Mouse (Mus musculus) MEL (cell line): ENCODE results near the gene Ezh1. TPM values are rescaled to one million over a fixed set of nuclear protein-coding genes. Genes with fewer than 3 reads are reported as not detected.
"Not testable (repeated sequence)": the region's sequence is repeated elsewhere in the genome, so short reads cannot be mapped to it uniquely, and the experiment has no call there.

ENCODE experiments used
- DNase-seq: peaks from one replicate; pipeline ENCODE4 v3.0.0; 2011; ENCODE audit warnings: low read depth, low spot score
- H3K27ac ChIP-seq: 2 replicates; pipeline ENCODE4 v1.5.1; 2012; ENCODE audit warnings: low read depth, mild to moderate bottlenecking, control low read depth, low read length, moderate library complexity; ENCODE audit not compliant: control insufficient read depth
- H3K27me3 ChIP-seq, 2 experiments: fragments of 150-350 bp in 1 of 2; sonication (generic) in 1 of 2; 2 replicates each; pipeline ENCODE4 v1.6.1; 2012; ENCODE audit warnings: low read length in 2 of 2, mild to moderate bottlenecking in 2 of 2, improper control_type of control experiment in 1 of 2, moderate library complexity in 1 of 2; ENCODE audit not compliant: insufficient read depth in 2 of 2, control insufficient read depth in 1 of 2
- H3K36me3 ChIP-seq, 2 experiments: 2 replicates each; pipeline ENCODE4 v1.6.1; 2012 to 2014; ENCODE audit warnings: low read length in 2 of 2, improper control_type of control experiment in 1 of 2, inconsistent platforms in 1 of 2, mild to moderate bottlenecking in 1 of 2; ENCODE audit not compliant: insufficient read depth in 2 of 2, control insufficient read depth in 1 of 2
- H3K4me1 ChIP-seq, 2 experiments: fragments of 150-350 bp in 1 of 2; sonication (generic) in 1 of 2; 2 replicates each; pipeline ENCODE4 v1.6.1; 2012; ENCODE audit warnings: low read length in 2 of 2, improper control_type of control experiment in 1 of 2, mild to moderate bottlenecking in 1 of 2; ENCODE audit not compliant: insufficient read depth in 2 of 2, control insufficient read depth in 1 of 2
- H3K4me3 ChIP-seq, 2 experiments: fragments of 150-350 bp in 1 of 2; sonication (generic) in 1 of 2; 2 replicates each; pipeline ENCODE4 v1.5.1; 2012; ENCODE audit warnings: low read depth in 2 of 2, low read length in 2 of 2, mild to moderate bottlenecking in 2 of 2, moderate library complexity in 2 of 2, control low read depth in 1 of 2, improper control_type of control experiment in 1 of 2; ENCODE audit not compliant: control insufficient read depth in 1 of 2, insufficient read depth in 1 of 2
- H3K79me2 ChIP-seq: 2 replicates; pipeline ENCODE4 v1.6.1; 2012; ENCODE audit warnings: mild to moderate bottlenecking, low read length, moderate library complexity; ENCODE audit not compliant: control insufficient read depth, poor library complexity, insufficient read depth
- H3K9ac ChIP-seq: 2 replicates; pipeline ENCODE4 v1.6.1; 2012; ENCODE audit warnings: low read depth, mild to moderate bottlenecking, control low read depth, low read length, moderate library complexity; ENCODE audit not compliant: control insufficient read depth, poor library complexity, severe bottlenecking
- H3K9me3 ChIP-seq: fragments of 150-350 bp; sonication (generic); replicated peaks from 2 replicates; pipeline ENCODE4 v1.6.1; 2012; ENCODE audit warnings: mild to moderate bottlenecking, low read length, improper control_type of control experiment, moderate library complexity; ENCODE audit not compliant: insufficient read depth
- BHLHE40 ChIP-seq: IDR thresholded peaks from 2 replicates; pipeline ENCODE4 v1.6.1; 2012; ENCODE audit warnings: low read depth, mild to moderate bottlenecking, inconsistent platforms, low read length, improper control_type of control experiment, borderline replicate concordance
- CHD2 ChIP-seq: IDR thresholded peaks from 2 replicates; pipeline ENCODE4 v1.6.1; 2011; ENCODE audit warnings: low read length, improper control_type of control experiment
- CTCF ChIP-seq, 3 experiments: IDR thresholded peaks in 2 of 3; conservative IDR thresholded peaks in 1 of 3; 2 replicates each; pipeline ENCODE4 v1.5.1; 2011 to 2012; ENCODE audit warnings: low read length in 3 of 3, low read depth in 2 of 3, mild to moderate bottlenecking in 2 of 3, improper control_type of control experiment in 1 of 3, inconsistent platforms in 1 of 3, mixed read lengths in 1 of 3, moderate library complexity in 1 of 3; ENCODE audit not compliant: control insufficient read depth in 1 of 3, insufficient read depth in 1 of 3, poor library complexity in 1 of 3, severe bottlenecking in 1 of 3
- E2F4 ChIP-seq: IDR thresholded peaks from 2 replicates; pipeline ENCODE4 v1.6.1; 2011; ENCODE audit warnings: low read depth, low read length, improper control_type of control experiment, borderline replicate concordance
- ELF1 ChIP-seq: IDR thresholded peaks from 2 replicates; pipeline ENCODE4 v1.6.1; 2014; ENCODE audit warnings: low read depth, mild to moderate bottlenecking, inconsistent platforms, low read length, improper control_type of control experiment, moderate library complexity
- EP300 ChIP-seq, 2 experiments: IDR thresholded peaks; 2 replicates each; pipeline ENCODE4 v1.6.1; 2011; ENCODE audit warnings: improper control_type of control experiment in 2 of 2, low read length in 2 of 2, low read depth in 1 of 2, mild to moderate bottlenecking in 1 of 2
- ETS1 ChIP-seq: IDR thresholded peaks from 2 replicates; pipeline ENCODE4 v1.6.1; 2012; ENCODE audit warnings: low read depth, mild to moderate bottlenecking, inconsistent platforms, low read length, improper control_type of control experiment, moderate library complexity
- GATA1 ChIP-seq: IDR thresholded peaks from 2 replicates; pipeline ENCODE4 v1.6.1; 2011; ENCODE audit warnings: low read depth, low read length, improper control_type of control experiment
- JUND ChIP-seq: IDR thresholded peaks from 2 replicates; pipeline ENCODE4 v1.6.1; 2011; ENCODE audit warnings: low read depth, mild to moderate bottlenecking, improper control_type of control experiment, low read length
- KAT2A ChIP-seq: conservative IDR thresholded peaks from 2 replicates; pipeline ENCODE4 v1.6.1; 2012; ENCODE audit warnings: low read depth, low read length, improper control_type of control experiment, inconsistent platforms
- MAZ ChIP-seq: IDR thresholded peaks from 2 replicates; pipeline ENCODE4 v1.6.1; 2012; ENCODE audit warnings: low read depth, mild to moderate bottlenecking, inconsistent platforms, low read length, improper control_type of control experiment
- MEF2A ChIP-seq: IDR thresholded peaks from 2 replicates; pipeline ENCODE4 v1.6.1; 2014; ENCODE audit warnings: low read depth, mild to moderate bottlenecking, inconsistent platforms, low read length, improper control_type of control experiment; ENCODE audit not compliant: poor library complexity, insufficient replicate concordance, severe bottlenecking; ENCODE audit errors: extremely low read depth
- MXI1 ChIP-seq: IDR thresholded peaks from 2 replicates; pipeline ENCODE4 v1.6.1; 2011; ENCODE audit warnings: mild to moderate bottlenecking, low read depth, low read length, improper control_type of control experiment
- MYB ChIP-seq: IDR thresholded peaks from 2 replicates; pipeline ENCODE4 v1.6.1; 2011; ENCODE audit warnings: mild to moderate bottlenecking, low read depth, low read length, improper control_type of control experiment
- NRF1 ChIP-seq: IDR thresholded peaks from 2 replicates; pipeline ENCODE4 v1.6.1; 2014; ENCODE audit warnings: low read depth, mild to moderate bottlenecking, inconsistent platforms, low read length, improper control_type of control experiment, moderate library complexity; ENCODE audit not compliant: poor library complexity, insufficient read depth, severe bottlenecking
- POLR2A ChIP-seq, 2 experiments: IDR thresholded peaks; 2 replicates each; pipeline ENCODE4 v1.6.1; 2011 to 2012; ENCODE audit warnings: low read length in 2 of 2, mild to moderate bottlenecking in 2 of 2, control low read depth in 1 of 2, improper control_type of control experiment in 1 of 2, low read depth in 1 of 2, moderate library complexity in 1 of 2; ENCODE audit not compliant: control insufficient read depth in 1 of 2, insufficient read depth in 1 of 2, poor library complexity in 1 of 2
- USF2 ChIP-seq, 2 experiments: IDR thresholded peaks; 2 replicates each; pipeline ENCODE4 v1.6.1; 2011 to 2012; ENCODE audit warnings: improper control_type of control experiment in 2 of 2, low read length in 2 of 2, borderline replicate concordance in 1 of 2, inconsistent platforms in 1 of 2, low read depth in 1 of 2, mild to moderate bottlenecking in 1 of 2; ENCODE audit not compliant: insufficient read depth in 1 of 2
- ZC3H11A ChIP-seq: IDR thresholded peaks from 2 replicates; pipeline ENCODE4 v1.6.1; 2012; ENCODE audit warnings: low read depth, mild to moderate bottlenecking, inconsistent platforms, low read length, improper control_type of control experiment
- ZMIZ1 ChIP-seq: IDR thresholded peaks from 2 replicates; pipeline ENCODE4 v1.6.1; 2012; ENCODE audit warnings: low read depth, mild to moderate bottlenecking, inconsistent platforms, low read length, improper control_type of control experiment, moderate library complexity
- ZNF384 ChIP-seq: IDR thresholded peaks from 2 replicates; pipeline ENCODE4 v1.6.1; 2012; ENCODE audit warnings: low read depth, mild to moderate bottlenecking, inconsistent platforms, low read length, improper control_type of control experiment
- polyA plus RNA-seq, 2 experiments: library from polyadenylated mRNA; stranded (reverse) in 1 of 2; unstranded in 1 of 2; fragments of >175 nt in 1 of 2; fragments of >200 nt in 1 of 2; gene quantifications; 2 replicates each; pipeline versions ENCODE4 v1.2.1 to v1.2.4; 2012; ENCODE audit warnings: low replicate concordance in 2 of 2, low read depth in 1 of 2; ENCODE audit not compliant: insufficient read length in 2 of 2, insufficient read depth in 1 of 2, missing spikeins in 1 of 2
- total RNA-seq: library from RNA; depleted of rRNA; stranded (reverse); fragments of 300-350 nt; gene quantifications from 2 replicates; pipeline ENCODE4 v1.2.3, GENCODE M21; 2012

Ezh1 gene
- total and polyA plus RNA-seq, 3 experiments = 5.0 to 8.4 TPM; not detected in 1

GRCm38 (mm10) chr11:101162301-101162700 is 64.0 kb downstream of the Ezh1 start:
- Histone ChIP-seq H3K9me3 (no peaks in the 10 kb centered on the region), H3K4me1 (no peaks in the 10 kb centered on the region), H3K36me3 (no peaks in the 10 kb centered on the region), H3K9ac (no peak overlapping the region), H3K79me2 (no peaks in the 10 kb centered on the region), H3K27ac (no peak overlapping the region)
- no peak for TF ChIP-seq ZC3H11A
- no peak for TF ChIP-seq EP300 (IDR thresholded peaks at IDR 0.05; ENCODE audit: low read depth in 1 of 2, low read length in 2 of 2)
- TF ChIP-seq CHD2 = no peak
- no peak for TF ChIP-seq POLR2A (IDR thresholded peaks at IDR 0.05; ENCODE audit: control insufficient read depth in 1 of 2, insufficient read depth in 1 of 2, low read depth in 1 of 2, low read length in 2 of 2, poor library complexity in 1 of 2)
- TF ChIP-seq KAT2A = no peak
- no peak for TF ChIP-seq USF2 (IDR thresholded peaks at IDR 0.05; ENCODE audit: borderline replicate concordance in 1 of 2, insufficient read depth in 1 of 2, low read depth in 1 of 2, low read length in 2 of 2)
- TF ChIP-seq ZNF384 = no peak
- TF ChIP-seq ETS1 = no peak
- no peak for TF ChIP-seq NRF1
- no peak for TF ChIP-seq MXI1
- TF ChIP-seq BHLHE40 = no peak
- TF ChIP-seq ZMIZ1 = no peak
- no peak for TF ChIP-seq JUND
- TF ChIP-seq, all 39 proteins: peak for 0
- Histone ChIP-seq H3K4me3 (no peak overlapping the region), H3K27me3 (peaks cover 1 to 3% of the 10 kb centered on the region in 2 experiments; a peak in 1 of 4 replicates)
- no peak for DNase-seq

GRCm38 (mm10) chr11:101161551-101161950 is 64.7 kb downstream of the Ezh1 start:
- no peak overlapping the region for H3K27ac ChIP-seq
- TF ChIP-seq ETS1 = no peak
- no peak for TF ChIP-seq POLR2A (IDR thresholded peaks at IDR 0.05; ENCODE audit: control insufficient read depth in 1 of 2, insufficient read depth in 1 of 2, low read depth in 1 of 2, low read length in 2 of 2, poor library complexity in 1 of 2)
- TF ChIP-seq ZC3H11A = no peak
- TF ChIP-seq E2F4 = no peak
- TF ChIP-seq MAZ = no peak
- TF ChIP-seq ZNF384 = no peak
- TF ChIP-seq MEF2A = no peak
- TF ChIP-seq ELF1 = no peak
- TF ChIP-seq ZMIZ1 = no peak
- TF ChIP-seq MYB = no peak
- TF ChIP-seq GATA1 = no peak
- no peak for TF ChIP-seq CTCF (IDR thresholded peaks at IDR 0.05 in 2 of 3, conservative IDR thresholded peaks at IDR 0.05 in 1 of 3; ENCODE audit: control insufficient read depth in 1 of 3, insufficient read depth in 1 of 3, low read depth in 2 of 3, low read length in 3 of 3, poor library complexity in 1 of 3, severe bottlenecking in 1 of 3)
- no peak for TF ChIP-seq EP300 (IDR thresholded peaks at IDR 0.05; ENCODE audit: low read depth in 1 of 2, low read length in 2 of 2)
- TF ChIP-seq JUND = no peak
- TF ChIP-seq, all 39 proteins: peak for 0
- peaks cover 1 to 3% of the 10 kb centered on the region in 2 experiments; a peak in 1 of 4 replicates for H3K27me3 ChIP-seq
- H3K79me2 ChIP-seq = no peaks in the 10 kb centered on the region
- H3K4me3 ChIP-seq = no peak overlapping the region
- H3K4me1 ChIP-seq = no peaks in the 10 kb centered on the region
- no peaks in the 10 kb centered on the region for H3K36me3 ChIP-seq
- no peak overlapping the region for H3K9ac ChIP-seq
- DNase-seq = no peak
- H3K9me3 ChIP-seq = no peaks in the 10 kb centered on the region

GRCm38 (mm10) chr11:101160981-101161505 is 65.2 kb downstream of the Ezh1 start:
- H3K4me1 ChIP-seq, H3K9me3 ChIP-seq, H3K36me3 ChIP-seq, DNase-seq, H3K79me2 ChIP-seq, H3K4me3 ChIP-seq, H3K27ac ChIP-seq, H3K27me3 ChIP-seq, H3K9ac ChIP-seq: not testable (repeated sequence)

GRCm38 (mm10) chr11:101160151-101160550 is 66.1 kb downstream of the Ezh1 start:
- H3K4me3 ChIP-seq, H3K4me1 ChIP-seq, H3K9ac ChIP-seq, H3K27me3 ChIP-seq, H3K79me2 ChIP-seq, DNase-seq, H3K9me3 ChIP-seq, H3K36me3 ChIP-seq, H3K27ac ChIP-seq: not testable (repeated sequence)
